Mouse (Mus musculus) ES-E14 (cell line): ENCODE results near the gene Hist1h2be. TPM values are rescaled to one million over a fixed set of nuclear protein-coding genes. Genes with fewer than 3 reads are reported as not detected.

Experiments used
- DNase-seq: peaks from one replicate; pipeline ENCODE4 v3.0.0-alpha.2; 2013; ENCODE audit warnings: low read depth, low spot score
- H3K27ac ChIP-seq: 2 replicates; pipeline ENCODE4 v1.5.1; 2012; ENCODE audit warnings: low read depth, mild to moderate bottlenecking, low read length, moderate library complexity, mixed read lengths; ENCODE audit not compliant: poor library complexity, insufficient read depth, severe bottlenecking
- H3K36me3 ChIP-seq: 2 replicates; pipeline ENCODE4 v1.6.1; 2012; ENCODE audit warnings: mild to moderate bottlenecking, low read length, moderate library complexity, mixed read lengths; ENCODE audit not compliant: control insufficient read depth, poor library complexity, insufficient read depth, severe bottlenecking
- H3K4me1 ChIP-seq, 2 experiments: fragments of 150-350 bp in 1 of 2; sonication (generic) in 1 of 2; 2 replicates each; pipeline ENCODE4 v1.6.1; 2012; ENCODE audit warnings: low read length in 2 of 2, mild to moderate bottlenecking in 1 of 2, mixed read lengths in 1 of 2; ENCODE audit not compliant: control insufficient read depth in 2 of 2, insufficient read depth in 2 of 2, poor library complexity in 1 of 2
- H3K4me3 ChIP-seq, 2 experiments: fragments of 150-350 bp in 1 of 2; sonication (generic) in 1 of 2; 2 replicates each; pipeline ENCODE4 v1.5.1; 2012; ENCODE audit warnings: low read length in 2 of 2, low read depth in 1 of 2, mild to moderate bottlenecking in 1 of 2, mixed read lengths in 1 of 2; ENCODE audit not compliant: insufficient read depth in 1 of 2, poor library complexity in 1 of 2, severe bottlenecking in 1 of 2
- H3K9ac ChIP-seq: 2 replicates; pipeline ENCODE4 v1.6.1; 2012; ENCODE audit warnings: low read depth, mild to moderate bottlenecking, low read length, mixed read lengths; ENCODE audit not compliant: poor library complexity, insufficient read depth, severe bottlenecking
- H3K9me3 ChIP-seq: fragments of 150-350 bp; sonication (generic); 2 replicates; pipeline ENCODE4 v1.6.1; 2012; ENCODE audit warnings: low read depth, mild to moderate bottlenecking, low read length; ENCODE audit not compliant: control insufficient read depth, insufficient read depth
- CHD2 ChIP-seq: IDR thresholded peaks from 2 replicates; pipeline ENCODE4 v1.6.1; 2014; ENCODE audit warnings: mild to moderate bottlenecking, low read depth, low read length, inconsistent platforms
- HCFC1 ChIP-seq: IDR thresholded peaks from 2 replicates; pipeline ENCODE4 v1.6.1; 2012; ENCODE audit warnings: low read length, inconsistent platforms, borderline replicate concordance; ENCODE audit not compliant: insufficient read depth
- MAFK ChIP-seq: IDR thresholded peaks from 2 replicates; pipeline ENCODE4 v1.6.1; 2014; ENCODE audit warnings: mild to moderate bottlenecking, low read depth, low read length, inconsistent platforms; ENCODE audit not compliant: insufficient read depth
- ZC3H11A ChIP-seq: IDR thresholded peaks from 2 replicates; pipeline ENCODE4 v1.6.1; 2012; ENCODE audit warnings: low read depth, mild to moderate bottlenecking, inconsistent platforms, low read length, borderline replicate concordance
- ZNF384 ChIP-seq: IDR thresholded peaks from 2 replicates; pipeline ENCODE4 v1.6.1; 2012; ENCODE audit warnings: low read depth, low read length, inconsistent platforms
- in situ Hi-C, 2 experiments: fragments of 600-800 bp; cut with MboI; formaldehyde crosslinking; loops; one replicate each; pipeline ENCODE4 v1.15.1; 2025; ENCODE audit warnings: low sequenced_read_pairs in 2 of 2, inconsistent platforms in 1 of 2; ENCODE audit not compliant: unreplicated experiment in 2 of 2
- total RNA-seq: library from RNA; depleted of rRNA; stranded (reverse); fragments of 300-350 nt; gene quantifications from 2 replicates; pipeline ENCODE4 v1.2.3, GENCODE M21; 2012; rRNA removed

The Hist1h2be gene
- total RNA-seq, 1 experiment, result 195 TPM

GRCm38 (mm10) chr13:23534368-23535131 is 86.4 kb downstream of the Hist1h2be start:
- no peak for TF ChIP-seq ZC3H11A
- TF ChIP-seq MAFK, result no peak
- no peak for TF ChIP-seq HCFC1
- no peak for TF ChIP-seq CHD2
- no peak for TF ChIP-seq ZNF384
- Histone ChIP-seq H3K9me3 (no peaks in the 10 kb centered on the region), H3K9ac (peak overlapping the region; percentile 85), H3K4me3 (peak overlapping the region; percentile 62 to 72), H3K4me1 (peaks cover 0 to 2% of the 10 kb centered on the region in 2 experiments; a peak in 1 of 4 replicates), H3K36me3 (no peaks in the 10 kb centered on the region), H3K27ac (peak overlapping the region; percentile 73; the same call in 1 of the 2 replicates)
- DNase-seq, result no peak
- in situ Hi-C loops, result loop anchor here in 1 of 2 experiments (25.0 kb wide), 1 partner anchor 1497 kb away; the partner anchor contains the start of genes Hist1h2ag, Hist1h2ah, Hist1h2bj and Hist1h2bk

Other genes with a start within 250 kb of the Hist1h2be start
- gene Abt1, start 197.3 kb downstream of the Hist1h2be start, total RNA-seq, result 10.5 and 15.5 TPM in 2 replicates
- 0.11 and 0.62 TPM in 2 replicates for gene Btn1a1, start 155.2 kb downstream of the Hist1h2be start, total RNA-seq
- 0.95 and 1.5 TPM in 2 replicates for gene Btn2a2, start 132.3 kb downstream of the Hist1h2be start, total RNA-seq
- gene Hist1h4h, start 90.1 kb downstream of the Hist1h2be start, total RNA-seq, result 2,382 and 2,804 TPM in 2 replicates
- gene Hist1h2af, start 87.2 kb downstream of the Hist1h2be start, total RNA-seq, result 1,402 and 1,887 TPM in 2 replicates
- 436 and 621 TPM in 2 replicates for gene Hist1h3g, start 85.7 kb downstream of the Hist1h2be start, total RNA-seq
- gene Hist1h2bh, start 77.7 kb downstream of the Hist1h2be start, total RNA-seq, result 98.5 and 146 TPM in 2 replicates
- 245 and 289 TPM in 2 replicates for gene Hist1h3f, start 77.1 kb downstream of the Hist1h2be start, total RNA-seq
- gene Hist1h4f, start 69.5 kb downstream of the Hist1h2be start, total RNA-seq, result 1,886 and 2,172 TPM in 2 replicates
- gene Hist1h1d, start 67.9 kb downstream of the Hist1h2be start, total RNA-seq, result 68.4 and 97.6 TPM in 2 replicates
- 792 and 864 TPM in 2 replicates for gene Hist1h3e, start 58.8 kb downstream of the Hist1h2be start, total RNA-seq
- gene Hist1h2ae, start 49.9 kb downstream of the Hist1h2be start, total RNA-seq, result 587 and 755 TPM in 2 replicates
- 1,383 and 2,074 TPM in 2 replicates for gene Hist1h2bg, start 49.7 kb downstream of the Hist1h2be start, total RNA-seq
- gene Hist1h2bf, start 46.9 kb downstream of the Hist1h2be start, total RNA-seq, result 677 and 970 TPM in 2 replicates
- gene Hist1h2ad, start 46.7 kb downstream of the Hist1h2be start, total RNA-seq, result 1,000 and 1,148 TPM in 2 replicates
- gene Hist1h3d, start 45.4 kb downstream of the Hist1h2be start, total RNA-seq, result 80.2 and 103 TPM in 2 replicates
- gene Hist1h4d, start 39.5 kb downstream of the Hist1h2be start, total RNA-seq, result 713 and 869 TPM in 2 replicates
- gene Hist1h1e, start 1.4 kb upstream of the Hist1h2be start, total RNA-seq, result 131 and 207 TPM in 2 replicates
- 112 and 141 TPM in 2 replicates for gene Hist1h2ac, start 62.8 kb upstream of the Hist1h2be start, total RNA-seq
- 355 and 545 TPM in 2 replicates for gene Hist1h2bc, start 63.1 kb upstream of the Hist1h2be start, total RNA-seq
- gene Hist1h1t, start 74.7 kb upstream of the Hist1h2be start, total RNA-seq, result 7.7 and 13.3 TPM in 2 replicates
- gene Hist1h4c, start 77.3 kb upstream of the Hist1h2be start, total RNA-seq, result 326 and 496 TPM in 2 replicates
- gene Hfe, start 89.7 kb upstream of the Hist1h2be start, total RNA-seq, result 1.1 and 1.5 TPM in 2 replicates
- gene Hist1h1c, start 117.7 kb upstream of the Hist1h2be start, total RNA-seq, result 379 and 496 TPM in 2 replicates
- gene Hist1h3c, start 124.5 kb upstream of the Hist1h2be start, total RNA-seq, result 970 and 1,161 TPM in 2 replicates
- gene Hist1h2bb, start 125.6 kb upstream of the Hist1h2be start, total RNA-seq, result 1,224 and 1,736 TPM in 2 replicates
- 2,399 and 2,956 TPM in 2 replicates for gene Hist1h2ab, start 130.0 kb upstream of the Hist1h2be start, total RNA-seq
- gene Hist1h3b, start 131.1 kb upstream of the Hist1h2be start, total RNA-seq, result 667 and 954 TPM in 2 replicates
- 1,054 and 1,339 TPM in 2 replicates for gene Hist1h4b, start 135.9 kb upstream of the Hist1h2be start, total RNA-seq
- 1,331 and 1,744 TPM in 2 replicates for gene Hist1h4a, start 140.1 kb upstream of the Hist1h2be start, total RNA-seq
- 470 and 728 TPM in 2 replicates for gene Hist1h3a, start 141.3 kb upstream of the Hist1h2be start, total RNA-seq
- gene Hist1h1a, start 142.5 kb upstream of the Hist1h2be start, total RNA-seq, result 1,149 and 1,468 TPM in 2 replicates
- 0.21 and 0.40 TPM in 2 replicates for gene Trim38, start 148.8 kb upstream of the Hist1h2be start, total RNA-seq
- not detected in 2 replicates for gene Slc17a2, start 185.9 kb upstream of the Hist1h2be start, total RNA-seq
- gene Slc17a3, start 218.3 kb upstream of the Hist1h2be start, total RNA-seq, result not detected in 2 replicates
- gene Slc17a1, start 246.6 kb upstream of the Hist1h2be start, total RNA-seq, result not detected in 2 replicates